Mouse (Mus musculus) liver, embryonic 14.5 days (tissue): ENCODE results near the gene Atox1. TPM values are rescaled to one million over a fixed set of nuclear protein-coding genes. Genes with fewer than 3 reads are reported as not detected.
A peak's percentile ranks its signal among the peaks of the same experiment; 100 is the strongest.

ENCODE experiments used
- ATAC-seq: fragments of 200-750 bp; cut with Nextera tagmentation; 2 replicates; pipeline ENCODE4 v1.8.0; 2017; ENCODE audit warnings: moderate number of reproducible peaks, mild to moderate bottlenecking, moderate library complexity; ENCODE audit not compliant: insufficient read depth
- DNase-seq, 3 experiments: peaks; one replicate each; pipeline ENCODE4 v3.0.0-alpha.2; 2012 to 2013; ENCODE audit warnings: low read depth in 3 of 3, low spot score in 3 of 3
- H3K27ac ChIP-seq: fragments of 300-500 bp; sonication (generic); 2 replicates; pipeline ENCODE4 v1.5.1; 2014; ENCODE audit warnings: moderate library complexity, mild to moderate bottlenecking, control low read depth, inconsistent platforms
- H3K27me3 ChIP-seq: fragments of 300-500 bp; sonication (generic); 2 replicates; pipeline ENCODE4 v1.6.1; 2014; ENCODE audit warnings: mild to moderate bottlenecking, low read length, moderate library complexity; ENCODE audit not compliant: control insufficient read depth, insufficient read depth
- H3K36me3 ChIP-seq: fragments of 300-500 bp; sonication (generic); replicated peaks from 2 replicates; pipeline ENCODE4 v1.6.1; 2014; ENCODE audit warnings: low read depth; ENCODE audit not compliant: control insufficient read depth, insufficient read depth
- H3K4me1 ChIP-seq, 2 experiments: fragments of 200-500 bp in 1 of 2; fragments of 300-500 bp in 1 of 2; sonication (generic) in 1 of 2; replicated peaks; 2 replicates each; pipeline ENCODE4 v1.6.1; 2012 to 2014; ENCODE audit warnings: antibody characterized with exemption in 1 of 2, inconsistent platforms in 1 of 2, low read length in 1 of 2; ENCODE audit not compliant: control insufficient read depth in 2 of 2, insufficient read depth in 2 of 2
- H3K4me2 ChIP-seq: fragments of 300-500 bp; sonication (generic); 2 replicates; pipeline ENCODE4 v1.6.1; 2014; ENCODE audit warnings: low read depth, mild to moderate bottlenecking, control low read depth, moderate library complexity
- H3K4me3 ChIP-seq, 2 experiments: fragments of 200-500 bp in 1 of 2; fragments of 300-500 bp in 1 of 2; sonication (generic) in 1 of 2; 2 replicates each; pipeline ENCODE4 v1.5.1; 2012 to 2014; ENCODE audit warnings: low read depth in 2 of 2, low read length in 2 of 2, mild to moderate bottlenecking in 2 of 2, control low read depth in 1 of 2, inconsistent platforms in 1 of 2, moderate library complexity in 1 of 2; ENCODE audit not compliant: insufficient read depth in 1 of 2
- H3K9ac ChIP-seq: fragments of 300-500 bp; sonication (generic); replicated peaks from 2 replicates; pipeline ENCODE4 v1.6.1; 2014; ENCODE audit warnings: mild to moderate bottlenecking, control low read depth, moderate library complexity
- H3K9me3 ChIP-seq: fragments of 300-500 bp; sonication (generic); 2 replicates; pipeline ENCODE4 v1.6.1; 2016; ENCODE audit warnings: low read length, mixed read lengths; ENCODE audit not compliant: control insufficient read depth
- CTCF ChIP-seq: IDR thresholded peaks from 2 replicates; pipeline ENCODE4 v1.5.1; 2016; ENCODE audit warnings: antibody characterized with exemption, low read depth, control low read depth
- EP300 ChIP-seq: IDR thresholded peaks from 2 replicates; pipeline ENCODE4 v1.6.1; 2016; ENCODE audit warnings: antibody characterized with exemption, low read depth
- WGBS: fragments of 180-500 bp; shearing (Covaris S2); extraction: QIAGEN DNeasy Blood & Tissue Kit; methylation state at CpG from one replicate; pipeline ENCODE4 v1.1.7; 2014; ENCODE audit not compliant: insufficient replicate concordance; 5-methylcytosine and 5-hydroxymethylcytosine counted together
- polyA plus RNA-seq, 2 experiments: library from polyadenylated mRNA; depleted of rRNA in 1 of 2; stranded (reverse) in 1 of 2; unstranded in 1 of 2; fragments of >200 nt; fragmentation: Nextera tagmentation in 1 of 2; extraction: Ambion mirVana in 1 of 2; gene quantifications; 2 replicates each; pipeline versions ENCODE4 v1.2.1 to v1.2.3; 2012 to 2014

Gene Atox1
- polyA plus RNA-seq, 2 experiments: 120 to 209 TPM

DNA sequence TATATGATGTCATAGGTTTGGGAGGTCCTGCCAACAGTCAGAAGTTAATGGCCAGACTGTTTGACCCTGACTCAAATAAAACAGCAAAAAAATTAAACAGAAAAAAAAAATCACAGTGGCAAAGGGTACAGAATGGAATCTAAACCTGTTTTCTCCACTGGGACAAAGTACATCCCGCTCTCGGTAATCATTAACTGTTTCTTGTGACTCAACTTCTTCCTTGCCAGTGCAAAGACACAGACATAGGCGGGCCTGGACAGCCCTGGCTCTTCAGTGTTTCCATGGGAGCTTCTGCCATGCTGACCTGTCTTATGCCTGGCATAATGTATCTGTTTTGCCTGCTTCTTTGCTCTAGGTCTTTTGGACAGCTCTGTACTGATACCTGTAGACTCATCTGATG is 4.1 kb upstream of the Atox1 start:
- Histone ChIP-seq H3K27me3 (no peaks in the 10 kb centered on the region), H3K27ac (no peak overlapping the region), H3K9me3 (no peaks in the 10 kb centered on the region), H3K9ac (no peak overlapping the region), H3K4me3 (no peak overlapping the region), H3K36me3 (no peaks in the 10 kb centered on the region), H3K4me2 (no peak overlapping the region; the same call in 1 of the 2 replicates), H3K4me1 (peaks cover 11 to 20% of the 10 kb centered on the region in 2 experiments)
- TF ChIP-seq CTCF: no peak
- TF ChIP-seq EP300: no peak
- ATAC-seq: no peak
- 65% methylated on average over 3 of the region's 3 CpGs for WGBS
- no peak for DNase-seq

DNA sequence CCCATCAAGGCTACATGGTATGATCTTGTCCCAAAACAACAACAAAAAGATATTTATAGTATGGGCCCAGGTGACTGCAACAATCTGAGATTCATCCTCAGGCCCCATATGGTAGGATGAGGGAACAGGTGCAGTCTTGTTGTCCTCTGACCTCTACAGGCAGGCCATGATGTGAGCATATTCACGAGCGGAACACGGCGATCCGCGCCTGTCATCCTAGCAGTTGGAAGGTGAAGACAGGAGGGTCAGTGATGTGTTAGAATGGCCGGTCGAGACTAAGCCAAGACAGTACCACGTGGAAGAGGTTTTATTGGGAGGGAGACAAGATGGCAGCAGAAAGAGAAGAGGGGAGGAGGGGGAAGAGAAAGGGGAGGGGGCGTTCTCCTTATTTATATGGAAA is 3.7 kb upstream of the Atox1 start:
- no peak overlapping the region for H3K9ac ChIP-seq
- no peak for ATAC-seq
- no peaks in the 10 kb centered on the region for H3K36me3 ChIP-seq
- H3K27me3 ChIP-seq: no peaks in the 10 kb centered on the region
- no peaks in the 10 kb centered on the region for H3K9me3 ChIP-seq
- no peak overlapping the region for H3K4me3 ChIP-seq
- 76% methylated on average over 10 of the region's 10 CpGs for WGBS
- no peak for DNase-seq
- no peak for TF ChIP-seq CTCF
- no peak for TF ChIP-seq EP300
- peaks cover 11 to 24% of the 10 kb centered on the region in 2 experiments for H3K4me1 ChIP-seq
- no peak overlapping the region for H3K27ac ChIP-seq
- H3K4me2 ChIP-seq: no peak overlapping the region

DNA sequence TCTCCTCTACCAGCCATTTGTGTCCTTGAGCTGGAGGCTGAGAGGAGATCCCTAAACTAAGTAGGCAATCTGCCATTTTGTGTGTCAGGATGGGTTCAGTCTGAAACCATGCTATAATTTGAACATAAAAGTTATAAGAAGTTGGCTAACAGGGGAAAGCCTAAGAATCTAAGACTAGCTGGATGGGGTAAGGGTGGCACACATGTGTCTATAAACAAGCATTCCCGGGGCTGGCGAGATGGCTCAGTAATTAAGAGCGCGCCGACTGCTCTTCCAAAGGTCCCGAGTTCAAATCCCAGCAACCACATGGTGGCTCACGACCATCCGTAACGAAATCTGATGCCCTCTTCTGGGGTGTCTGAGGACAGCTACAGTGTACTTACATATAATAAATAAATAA is 1.1 kb upstream of the Atox1 start:
- ATAC-seq (no peak), DNase-seq (no peak)
- Histone ChIP-seq H3K9ac (no peak overlapping the region), H3K36me3 (no peaks in the 10 kb centered on the region), H3K27ac (no peak overlapping the region), H3K4me1 (peaks cover 10 to 30% of the 10 kb centered on the region in 2 experiments), H3K4me2 (no peak overlapping the region), H3K27me3 (no peaks in the 10 kb centered on the region), H3K9me3 (no peaks in the 10 kb centered on the region), H3K4me3 (no peak overlapping the region)
- 81% methylated on average over 9 of the region's 9 CpGs for WGBS
- TF ChIP-seq EP300 (no peak), CTCF (no peak)

DNA sequence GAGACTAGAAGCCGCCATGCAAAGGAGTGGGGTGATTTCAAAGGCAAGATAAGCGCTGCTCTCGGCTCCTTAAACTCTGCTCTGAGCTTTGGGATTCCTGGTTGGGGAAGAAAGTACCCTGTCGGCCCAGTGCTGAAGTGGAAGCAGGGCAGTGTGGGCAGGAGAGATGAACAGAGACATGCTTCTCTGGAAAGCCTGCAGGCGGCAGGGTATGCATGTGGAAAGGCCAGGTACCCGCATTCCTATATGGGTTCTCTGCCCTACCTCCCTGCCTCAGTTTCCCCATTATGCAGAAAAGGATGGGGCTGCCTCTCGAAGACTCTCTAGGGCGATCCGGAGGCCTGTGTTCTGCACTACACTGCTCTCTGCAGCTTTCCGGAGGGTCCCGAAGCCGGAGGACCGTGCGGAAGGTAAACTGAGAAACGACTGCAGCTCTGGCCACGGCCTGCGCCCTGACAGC is 450 bp downstream of the Atox1 start:
- H3K4me3 ChIP-seq: peak overlapping the region; percentile 62 to 77
- DNase-seq: peak in 1 of 3 experiments; percentile 35

DNA sequence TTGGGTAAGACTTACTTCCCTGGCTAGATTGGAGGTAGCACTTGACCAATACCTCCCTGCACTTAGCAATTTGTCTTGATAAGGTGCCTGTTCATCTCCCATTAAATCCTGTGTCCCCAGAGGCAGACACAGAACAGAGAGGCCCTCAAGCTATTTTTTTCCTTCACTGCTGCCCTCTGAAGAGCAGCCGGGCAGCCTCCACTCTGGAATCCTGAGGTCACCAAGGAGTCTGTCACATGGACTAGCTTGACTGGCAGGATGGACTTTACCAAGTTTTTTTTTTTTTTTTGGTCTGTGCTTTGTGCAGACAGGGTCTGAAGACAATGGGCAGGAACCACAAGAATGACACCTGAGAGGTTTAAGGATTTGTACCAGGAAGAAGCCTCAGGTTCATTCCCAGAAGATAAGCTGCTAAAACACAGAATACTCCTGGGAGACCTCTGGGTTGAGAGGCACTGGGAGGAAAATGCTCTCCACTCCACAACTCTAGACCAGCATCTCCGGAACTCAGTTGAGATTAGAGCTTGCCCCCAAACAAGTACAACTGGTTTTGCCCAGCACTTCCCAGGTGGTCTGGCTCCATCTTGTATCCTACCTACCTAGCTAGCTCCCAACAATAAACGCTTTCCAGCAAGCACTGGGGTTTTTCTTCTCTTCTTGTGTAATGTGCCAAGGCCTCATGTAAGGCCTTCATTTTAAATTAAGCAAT is 1.0 kb downstream of the Atox1 start:
- H3K4me1 ChIP-seq: peaks cover 10 to 33% of the 10 kb centered on the region in 2 experiments

More for the DNA sequence above, 450 bp downstream of the Atox1 start:
- Histone ChIP-seq H3K9ac (peak overlapping the region; percentile 62), H3K4me1 (peaks cover 10 to 30% of the 10 kb centered on the region in 2 experiments), H3K4me2 (peak overlapping the region; percentile 89), H3K9me3 (no peaks in the 10 kb centered on the region), H3K27me3 (no peaks in the 10 kb centered on the region), H3K36me3 (no peaks in the 10 kb centered on the region), H3K27ac (peak overlapping the region; percentile 0)
- TF ChIP-seq EP300 (no peak), CTCF (peak; percentile 61)
- peak; percentile 27 for ATAC-seq
- WGBS: under 1% methylated on average over 17 of the region's 17 CpGs

More for the DNA sequence above, 1.0 kb downstream of the Atox1 start:
- no peak for DNase-seq
- 33% methylated on average over 3 of the region's 3 CpGs for WGBS
- Histone ChIP-seq H3K27ac (peak overlapping the region; percentile 0), H3K4me3 (peak overlapping the region; percentile 62 to 77), H3K27me3 (no peaks in the 10 kb centered on the region), H3K9me3 (no peaks in the 10 kb centered on the region), H3K9ac (peak overlapping the region; percentile 62), H3K36me3 (no peaks in the 10 kb centered on the region), H3K4me2 (peak overlapping the region; percentile 89)
- TF ChIP-seq CTCF: no peak
- no peak for TF ChIP-seq EP300
- no peak for ATAC-seq
